11 mouse cellular contexts compared by ENCODE assay signal in the genomic region with DNA sequence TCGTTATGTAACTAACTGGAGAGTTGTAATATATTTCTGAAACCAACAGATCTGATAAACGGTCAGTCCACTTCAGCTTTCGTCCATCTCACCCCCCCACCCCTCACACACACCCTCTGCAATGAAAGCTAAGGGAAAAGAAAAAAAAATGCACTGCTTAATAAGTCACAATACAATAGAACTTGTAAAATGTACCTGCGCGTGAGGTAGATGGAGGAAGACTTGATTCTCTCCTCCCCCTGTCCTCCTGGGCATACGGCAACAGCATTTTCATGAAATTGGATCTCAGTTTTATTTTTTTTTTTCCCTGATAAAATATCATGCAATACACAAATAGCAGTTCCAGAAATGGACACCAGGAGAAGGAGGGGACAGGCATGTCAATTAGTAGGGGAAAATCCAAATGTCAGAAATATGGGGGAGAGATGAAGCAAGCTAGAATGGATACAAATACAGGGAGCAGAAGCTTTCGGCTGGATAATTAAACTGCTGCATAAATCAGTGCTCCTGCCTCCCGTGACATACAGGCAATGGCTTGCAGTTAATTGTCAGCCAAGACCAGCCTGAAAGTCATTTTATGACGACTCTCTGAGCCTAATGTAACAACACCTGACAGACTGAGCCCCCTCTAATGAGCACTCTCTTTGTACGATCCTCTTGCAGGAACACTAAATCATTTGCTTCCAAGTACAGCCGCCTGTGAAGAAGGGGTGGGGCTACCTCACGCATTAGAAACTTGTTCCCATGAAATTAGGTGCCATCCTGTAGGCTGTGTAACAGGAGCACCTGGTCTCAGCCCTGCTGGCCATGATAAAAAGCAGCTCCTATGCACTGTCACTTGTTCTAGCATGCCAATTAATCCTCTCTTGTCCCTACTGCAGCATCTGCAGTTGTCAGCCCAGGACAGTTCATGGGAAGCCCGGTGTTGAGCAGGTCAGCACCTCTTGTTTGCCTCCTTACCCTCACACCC. TPM values are rescaled to one million over a fixed set of nuclear protein-coding genes. Genes with fewer than 3 reads are reported as not detected.
DNase-seq lines count a peak whose midpoint lies in the region; ATAC-seq and TF ChIP-seq lines count a peak whose summit lies in the region.
"Had no signal": no experiment of that assay in that cellular context is flagged by ENCODE, and none has a peak within 500 bp of the region (broad histone marks: within the 10 kb centered on the region; RNA-seq: fewer than 3 reads in every experiment).

No protein-coding gene starts in this region.

- peak overlapping the region; percentile 51; the same call in 1 of the 2 replicates for H3K9ac ChIP-seq in hindbrain, embryonic 16.5 days (ENCODE audit: low read depth, low read length)
- peak overlapping the region; percentile 44 for H3K9ac ChIP-seq in midbrain, postnatal 0 days (replicated peaks; ENCODE audit: low read length, poor library complexity, severe bottlenecking)

- intact Hi-C loops in left cerebral cortex, postnatal 25 days (cut with DNase I) = loop anchor here (2.0 to 5.0 kb wide), 3 partner anchors 324 to 953 kb away; no protein-coding TSS in a partner anchor
- intact Hi-C loops in left cerebral cortex, postnatal 4 days (cut with DNase I) = loop anchor here (5.0 kb wide), 1 partner anchor 739 kb away; no protein-coding TSS in a partner anchor

- H3K27me3 ChIP-seq in hindbrain, embryonic 16.5 days (replicated peaks; ENCODE audit: control insufficient read depth, insufficient read depth, low read length) = no peaks in the 10 kb centered on the region; the same call in 1 of the 2 replicates
- 0 out of 2 replicates have a peak, but pooled peaks cover 5% of the 10 kb centered on the region for H3K27me3 ChIP-seq in midbrain, postnatal 0 days (ENCODE audit: insufficient read depth, low read length)

- no peaks in the 10 kb centered on the region for H3K4me1 ChIP-seq in hindbrain, embryonic 16.5 days (ENCODE audit: control insufficient read depth, insufficient read depth, low read depth, low read length)
- H3K4me1 ChIP-seq in midbrain, postnatal 0 days (ENCODE audit: insufficient read depth, low read length) = no peaks in the 10 kb centered on the region; the same call in 1 of the 2 replicates

- DNase-seq in cerebellum, adult 9-11 months = peak; percentile 18
- DNase-seq in cerebellum, adult 18-20 months = no peak
- DNase-seq in left cerebral cortex, postnatal 25 days (ENCODE audit: low spot score in 2 of 2) = peak; percentile 57 to 62
- DNase-seq in left cerebral cortex, postnatal 4 days = no peak
- DNase-seq in midbrain, postnatal 0 days (ENCODE audit: low spot score) = peak; percentile 70
- no peak for DNase-seq in adrenal gland, postnatal 25 days
- DNase-seq in testis, postnatal 10 days (ENCODE audit: low spot score) = no peak
- DNase-seq: adrenal gland, postnatal 36 days; B cell, adult 2 months; lung, adult 2 months had no signal

- H3K4me2 ChIP-seq in hindbrain, embryonic 16.5 days (ENCODE audit: low read length) = peak overlapping the region; percentile 54
- H3K4me2 ChIP-seq in midbrain, postnatal 0 days (ENCODE audit: low read depth, low read length, poor library complexity, severe bottlenecking) = peak overlapping the region; percentile 42

- peak overlapping the region; percentile 28 for H3K4me3 ChIP-seq in hindbrain, embryonic 16.5 days (ENCODE audit: low read length)
- peak overlapping the region; percentile 29 for H3K4me3 ChIP-seq in midbrain, postnatal 0 days (ENCODE audit: low read depth, low read length)

- no peaks in the 10 kb centered on the region for H3K9me3 ChIP-seq in hindbrain, embryonic 16.5 days (ENCODE audit: control insufficient read depth, low read length)
- H3K9me3 ChIP-seq in midbrain, postnatal 0 days (ENCODE audit: low read length) = no peaks in the 10 kb centered on the region

- TF ChIP-seq CTCF in midbrain, postnatal 0 days (IDR thresholded peaks at IDR 0.05) = peak; percentile 75

- peak; percentile 94 for ATAC-seq in hindbrain, embryonic 16.5 days
- peak; percentile 88 for ATAC-seq in midbrain, postnatal 0 days (ENCODE audit: low FRiP score)

- H3K27ac ChIP-seq in hindbrain, embryonic 16.5 days (ENCODE audit: low read depth, low read length) = peak overlapping the region; percentile 59
- peak overlapping the region; percentile 52 for H3K27ac ChIP-seq in midbrain, postnatal 0 days (ENCODE audit: low read depth, low read length)

- H3K36me3 ChIP-seq in hindbrain, embryonic 16.5 days (ENCODE audit: control insufficient read depth, insufficient read depth, low read length) = no peaks in the 10 kb centered on the region
- no peaks in the 10 kb centered on the region for H3K36me3 ChIP-seq in midbrain, postnatal 0 days (ENCODE audit: insufficient read depth, low read length)

- 47% methylated on average over 13 of the region's 13 CpGs for WGBS in hindbrain, embryonic 16.5 days
- 49% methylated on average over 13 of the region's 13 CpGs for WGBS in midbrain, postnatal 0 days

RNA-seq across cellular contexts. Expression of gene Inhba, which starts 11.7 kb away (rescaled TPM):
- 10 to 100 TPM; 16.7 to 20.4 TPM for total RNA-seq in left cerebral cortex, postnatal 25 days (2021)
- 10 to 100 TPM; 27.4 to 31.8 TPM for total RNA-seq in left cerebral cortex, postnatal 4 days (2021)
- 2.2 and 2.3 TPM in 2 replicates for polyA plus RNA-seq in hindbrain, embryonic 16.5 days (2015; fragmentation: Nextera tagmentation; extraction: Ambion mirVana)
- 0.33 and 0.88 TPM in 2 replicates for total RNA-seq in midbrain, postnatal 0 days (2014; rRNA removed)
- polyA plus RNA-seq in midbrain, postnatal 0 days (2015; fragmentation: Nextera tagmentation; extraction: Ambion mirVana) = 2.0 and 2.1 TPM in 2 replicates
- 0.73 and 0.81 TPM in 2 replicates for total RNA-seq in adrenal gland, postnatal 25 days (2021)

Comparison
In these comparisons a context has a peak if more than half of its experiments do, and no peak if none do; other contexts are left out.
1. DNase-seq: peak in cerebellum, adult 9-11 months (single experiment), left cerebral cortex, postnatal 25 days (2 of 2) and midbrain, postnatal 0 days (single experiment); none in cerebellum, adult 18-20 months (0 of 2), left cerebral cortex, postnatal 4 days (single experiment), adrenal gland, postnatal 25 days (single experiment) and testis, postnatal 10 days (single experiment).